Mouse (Mus musculus): Measurements from ENCODE around the gene Rergl.

Gene Rergl

DNA sequence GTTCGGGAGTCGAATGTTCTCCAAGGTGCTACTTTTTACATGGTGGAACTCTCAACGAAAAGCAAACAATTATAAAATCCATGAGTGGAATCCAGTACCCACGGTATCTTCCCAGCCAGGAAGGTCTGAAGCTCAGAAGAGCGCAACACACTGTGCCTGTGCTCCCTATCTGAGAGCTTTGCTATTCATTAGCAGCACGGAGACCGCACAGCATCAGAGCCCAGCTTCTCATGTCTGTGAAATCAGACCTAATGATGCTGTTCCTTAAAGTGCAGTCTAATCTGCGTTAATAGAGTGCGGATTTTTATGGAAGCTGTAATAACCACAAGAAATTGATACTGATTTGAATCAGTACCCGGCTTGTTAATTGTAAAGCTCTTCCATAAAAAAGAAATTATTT lies 41.3 kb downstream of the Rergl start:
- Histone ChIP-seq H3K27me3 (ENCODE audit: insufficient read depth, low read length) (no peaks in the 10 kb centered on the region), H3K4me3 (replicated peaks; ENCODE audit: low read length) (no peak overlapping the region), H3K4me1 (replicated peaks; ENCODE audit: low read depth, low read length) (no peaks in the 10 kb centered on the region), H3K9me3 (ENCODE audit: low read length) (no peaks in the 10 kb centered on the region), H3K36me3 (ENCODE audit: insufficient read depth, low read length) (no peaks in the 10 kb centered on the region)
- no peak for TF ChIP-seq CTCF (conservative IDR thresholded peaks at IDR 0.05; ENCODE audit: low read length)
- no peak for TF ChIP-seq POU5F1 (IDR thresholded peaks at IDR 0.05; ENCODE audit: borderline replicate concordance, low read length)
- no peak for TF ChIP-seq NANOG (IDR thresholded peaks at IDR 0.05; ENCODE audit: borderline replicate concordance, low read length)

DNA sequence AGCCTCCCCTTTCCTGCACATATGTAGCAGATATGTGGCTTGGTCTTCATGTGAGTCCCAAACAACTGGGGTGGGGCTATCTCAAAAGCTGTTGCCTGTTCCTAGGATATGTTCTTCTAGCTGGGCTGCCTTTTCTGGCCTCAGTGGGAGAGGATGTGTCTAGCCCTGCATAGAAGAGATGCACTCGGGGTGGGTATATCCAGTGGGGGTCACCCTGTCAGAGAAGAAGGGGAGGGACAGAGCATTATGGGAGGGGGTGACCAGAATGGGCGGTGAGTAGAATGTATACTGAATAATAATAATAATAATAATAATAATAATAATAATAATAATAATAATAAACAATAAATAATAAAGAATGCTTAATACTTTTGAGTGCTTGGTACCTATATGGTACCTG lies 57.8 kb downstream of the Rergl start:
- H3K27me3 ChIP-seq (ENCODE audit: insufficient read depth, low read length), result no peaks in the 10 kb centered on the region
- H3K36me3 ChIP-seq (ENCODE audit: insufficient read depth, low read length), result no peaks in the 10 kb centered on the region
- no peaks in the 10 kb centered on the region for H3K4me1 ChIP-seq (replicated peaks; ENCODE audit: low read depth, low read length)
- H3K9me3 ChIP-seq (ENCODE audit: low read length), result peaks cover 3% of the 10 kb centered on the region
- H3K4me3 ChIP-seq (replicated peaks; ENCODE audit: low read length), result no peak overlapping the region
- TF ChIP-seq POU5F1 (IDR thresholded peaks at IDR 0.05; ENCODE audit: borderline replicate concordance, low read length) (no peak), NANOG (IDR thresholded peaks at IDR 0.05; ENCODE audit: borderline replicate concordance, low read length) (no peak), CTCF (conservative IDR thresholded peaks at IDR 0.05; ENCODE audit: low read length) (no peak)

Measured in E14TG2a.4 (cell line).